Mouse (Mus musculus): ENCODE measurements around the gene Cd47.

GRCm38 (mm10) chr16:49855836-49856503 is 55.6 kb downstream of the Cd47 start:
- TF ChIP-seq CTCF (IDR thresholded peaks at IDR 0.05; ENCODE audit: control insufficient read depth, insufficient read depth, insufficient replicate concordance, low read depth, low read length) (no peak), POLR2A (IDR thresholded peaks at IDR 0.05; ENCODE audit: control insufficient read depth, low read depth, low read length) (no peak)

Data from testis, adult 2 months (tissue).